10 mouse cellular contexts compared by ENCODE assay signal in the genomic region with DNA sequence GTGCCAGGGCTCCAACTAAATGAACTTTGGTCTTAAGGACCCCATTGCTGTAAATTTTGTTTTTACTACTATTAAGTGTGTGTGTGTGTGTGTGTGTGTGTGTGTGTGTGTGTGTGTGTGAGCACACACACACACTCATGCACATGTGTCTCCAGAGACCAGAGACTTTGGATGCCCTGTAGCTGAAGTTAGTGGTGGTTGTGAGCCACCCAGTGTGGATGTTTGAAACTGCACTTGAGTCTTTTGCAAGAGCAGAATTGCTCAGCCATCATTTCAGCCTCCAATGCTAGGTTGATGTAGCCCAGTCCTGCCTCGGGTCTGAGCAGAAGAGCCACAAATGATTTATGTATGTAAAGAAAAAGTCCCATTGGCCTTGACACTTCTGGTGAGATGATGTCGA. TPM values are rescaled to one million over a fixed set of nuclear protein-coding genes. Genes with fewer than 3 reads are reported as not detected.
DNase-seq lines count a peak whose midpoint lies in the region; ATAC-seq and TF ChIP-seq lines count a peak whose summit lies in the region.
"Had no signal": no experiment of that assay in that cellular context is flagged by ENCODE, and none has a peak within 500 bp of the region (broad histone marks: within the 10 kb centered on the region; RNA-seq: fewer than 3 reads in every experiment).

No protein-coding gene starts in this region.

- H3K79me2 ChIP-seq in liver, adult 2 months (ENCODE audit: control insufficient read depth, insufficient read depth, low read length) = no peaks in the 10 kb centered on the region

- intact Hi-C loops in gastrocnemius, postnatal 14 days (cut with DNase I; ENCODE audit: low total_unique reads) = loop anchor here (10.0 kb wide), 1 partner anchor 159 kb away; the partner anchor contains the start of gene Zfand4

- TF ChIP-seq EP300 in lung, postnatal 0 days (IDR thresholded peaks at IDR 0.05) = no peak

- ATAC-seq in liver, embryonic 12.5 days = no peak
- ATAC-seq in lung, postnatal 0 days = no peak
- no peak for ATAC-seq in forebrain, embryonic 15.5 days (replicated peaks)

- H3K4me1 ChIP-seq in liver, adult 2 months (ENCODE audit: control insufficient read depth, insufficient read depth, low read length) = no peaks in the 10 kb centered on the region
- H3K4me1 ChIP-seq in liver, embryonic 12.5 days = no peaks in the 10 kb centered on the region
- H3K4me1 ChIP-seq in lung, postnatal 0 days (ENCODE audit: insufficient read depth, low read depth, low read length) = no peaks in the 10 kb centered on the region
- no peaks in the 10 kb centered on the region for H3K4me1 ChIP-seq in forebrain, embryonic 15.5 days
- H3K4me1 ChIP-seq: embryonic facial prominence, embryonic 12.5 days; neural tube, embryonic 13.5 days had no signal

- H3K9ac ChIP-seq in liver, adult 2 months (ENCODE audit: low read depth, low read length) = no peak overlapping the region
- no peak overlapping the region for H3K9ac ChIP-seq in liver, embryonic 12.5 days
- no peak overlapping the region for H3K9ac ChIP-seq in lung, postnatal 0 days (replicated peaks; ENCODE audit: low read depth)
- H3K9ac ChIP-seq in forebrain, embryonic 15.5 days (replicated peaks) = no peak overlapping the region
- H3K9ac ChIP-seq: embryonic facial prominence, embryonic 12.5 days; neural tube, embryonic 13.5 days had no signal

- 0 out of 2 replicates have a peak, but pooled peaks have one; percentile 11 for TF ChIP-seq CTCF in liver, adult 2 months (IDR thresholded peaks at IDR 0.05; ENCODE audit: low read depth, low read length)
- TF ChIP-seq CTCF in lung, postnatal 0 days (IDR thresholded peaks at IDR 0.05) = peak; percentile 65

- no peaks in the 10 kb centered on the region; the same call in 1 of the 2 replicates for H3K27me3 ChIP-seq in liver, adult 2 months (ENCODE audit: control insufficient read depth, insufficient read depth, low read length)
- no peaks in the 10 kb centered on the region for H3K27me3 ChIP-seq in liver, embryonic 12.5 days (replicated peaks)
- no peaks in the 10 kb centered on the region for H3K27me3 ChIP-seq in lung, postnatal 0 days (replicated peaks; ENCODE audit: insufficient read depth, low read length)
- no peaks in the 10 kb centered on the region for H3K27me3 ChIP-seq in forebrain, embryonic 15.5 days
- H3K27me3 ChIP-seq: embryonic facial prominence, embryonic 12.5 days; neural tube, embryonic 13.5 days had no signal

- no peak overlapping the region for H3K4me3 ChIP-seq in liver, adult 2 months (ENCODE audit: insufficient read depth, low read depth, low read length)
- no peak overlapping the region for H3K4me3 ChIP-seq in liver, embryonic 12.5 days
- no peak overlapping the region for H3K4me3 ChIP-seq in lung, postnatal 0 days (ENCODE audit: low read depth, low read length)
- H3K4me3 ChIP-seq in forebrain, embryonic 15.5 days = no peak overlapping the region
- H3K4me3 ChIP-seq: embryonic facial prominence, embryonic 12.5 days; neural tube, embryonic 13.5 days had no signal

- no peak overlapping the region for H3K4me2 ChIP-seq in liver, embryonic 12.5 days
- H3K4me2 ChIP-seq in lung, postnatal 0 days (replicated peaks; ENCODE audit: low read depth, low read length) = no peak overlapping the region
- H3K4me2 ChIP-seq in forebrain, embryonic 15.5 days (replicated peaks) = no peak overlapping the region
- H3K4me2 ChIP-seq: embryonic facial prominence, embryonic 12.5 days; neural tube, embryonic 13.5 days had no signal

- WGBS in liver, adult 2 months = 50% methylated on average over 2 of the region's 2 CpGs
- 49% methylated on average over 2 of the region's 2 CpGs for WGBS in liver, embryonic 12.5 days (ENCODE audit: insufficient replicate concordance)
- WGBS in lung, postnatal 0 days = 40% methylated on average over 2 of the region's 2 CpGs
- WGBS in forebrain, embryonic 15.5 days = 75% methylated on average over 2 of the region's 2 CpGs

- no peaks in the 10 kb centered on the region for H3K36me3 ChIP-seq in liver, adult 2 months (ENCODE audit: control insufficient read depth, insufficient read depth, low read length)
- H3K36me3 ChIP-seq in liver, embryonic 12.5 days = no peaks in the 10 kb centered on the region
- no peaks in the 10 kb centered on the region for H3K36me3 ChIP-seq in lung, postnatal 0 days (ENCODE audit: insufficient read depth, low read length)
- H3K36me3 ChIP-seq in forebrain, embryonic 15.5 days = no peaks in the 10 kb centered on the region
- H3K36me3 ChIP-seq: embryonic facial prominence, embryonic 12.5 days; neural tube, embryonic 13.5 days had no signal

- no peaks in the 10 kb centered on the region for H3K9me3 ChIP-seq in liver, embryonic 12.5 days (replicated peaks)
- H3K9me3 ChIP-seq in lung, postnatal 0 days (ENCODE audit: low read length) = no peaks in the 10 kb centered on the region
- no peaks in the 10 kb centered on the region for H3K9me3 ChIP-seq in forebrain, embryonic 15.5 days
- H3K9me3 ChIP-seq: embryonic facial prominence, embryonic 12.5 days; neural tube, embryonic 13.5 days had no signal

- peak; percentile 51 to 75 for DNase-seq in cerebellum, postnatal 25 days
- DNase-seq in cerebellum, adult 11 months = no peak
- peak; percentile 15 for DNase-seq in liver, adult 2 months (ENCODE audit: extremely low read depth, low read depth, low spot score)
- DNase-seq in adipocyte (ENCODE audit: low spot score) = peak; percentile 67
- peak; percentile 28 for DNase-seq in lung, postnatal 0 days (ENCODE audit: low spot score)
- DNase-seq in gastrocnemius, postnatal 14 days = no peak

- TF ChIP-seq POLR2A in liver, adult 2 months (IDR thresholded peaks at IDR 0.05; ENCODE audit: extremely low read depth, insufficient read depth, low read length) = no peak

- H3K27ac ChIP-seq in liver, adult 2 months (replicated peaks; ENCODE audit: insufficient read depth, low read depth, low read length) = no peak overlapping the region
- no peak overlapping the region for H3K27ac ChIP-seq in liver, embryonic 12.5 days
- no peak overlapping the region for H3K27ac ChIP-seq in lung, postnatal 0 days (ENCODE audit: low read length)
- H3K27ac ChIP-seq in forebrain, embryonic 15.5 days (replicated peaks) = no peak overlapping the region
- H3K27ac ChIP-seq: embryonic facial prominence, embryonic 12.5 days; neural tube, embryonic 13.5 days had no signal

RNA-seq across cellular contexts. Expression of gene Alox5, which starts 37.3 kb away (rescaled TPM):
- under 0.01 and 0.09 TPM in 2 replicates for total RNA-seq in liver, adult 2 months (2014; rRNA removed)
- 0.07 TPM in 1 of 2 replicates, not detected in the other for polyA plus RNA-seq in liver, adult 2 months (2012; rRNA removed)
- polyA plus RNA-seq in liver, embryonic 12.5 days (2016; fragmentation: Nextera tagmentation; extraction: Ambion mirVana) = 3.9 and 4.0 TPM in 2 replicates
- polyA plus RNA-seq in lung, postnatal 0 days (2015; fragmentation: Nextera tagmentation; extraction: Ambion mirVana) = 3.1 TPM in 2 replicates
- polyA plus RNA-seq in forebrain, embryonic 15.5 days (2015; fragmentation: Nextera tagmentation; extraction: Ambion mirVana) = 0.34 and 0.70 TPM in 2 replicates
- total RNA-seq in gastrocnemius, postnatal 14 days (2021) = 1 to 10 TPM; 1.3 to 2.4 TPM

Comparison
In these comparisons a context has a peak if more than half of its experiments do, and no peak if none do; other contexts are left out.
1. DNase-seq: peak in cerebellum, postnatal 25 days (2 of 2), liver, adult 2 months (single experiment), adipocyte (single experiment) and lung, postnatal 0 days (single experiment); none in cerebellum, adult 11 months (single experiment) and gastrocnemius, postnatal 14 days (single experiment).